Mouse (Mus musculus) cerebellum, adult 2 months (tissue): ENCODE results near the gene Rasa3. TPM values are rescaled to one million over a fixed set of nuclear protein-coding genes. Genes with fewer than 3 reads are reported as not detected.

Experiments used
- DNase-seq, 2 experiments: peaks; one replicate each; pipeline ENCODE4 v3.0.0; 2021
- H3K27ac ChIP-seq: fragments of 200-500 bp; 2 replicates; pipeline ENCODE4 v1.5.1; 2012; ENCODE audit warnings: low read length, control low read depth, inconsistent platforms; ENCODE audit not compliant: insufficient read depth
- H3K27me3 ChIP-seq: fragments of 200-500 bp; 2 replicates; pipeline ENCODE4 v1.6.1; 2012; ENCODE audit warnings: inconsistent platforms, mild to moderate bottlenecking, low read length, moderate library complexity; ENCODE audit not compliant: control insufficient read depth, insufficient read depth
- H3K4me1 ChIP-seq: fragments of 200-500 bp; 2 replicates; pipeline ENCODE4 v1.6.1; 2011; ENCODE audit warnings: low read length; ENCODE audit not compliant: control insufficient read depth, insufficient read depth
- H3K4me3 ChIP-seq: fragments of 200-500 bp; replicated peaks from 2 replicates; pipeline ENCODE3; 2011; ENCODE audit warnings: mild to moderate bottlenecking, low read depth, low read length, control low read depth; ENCODE audit not compliant: insufficient read depth
- CTCF ChIP-seq: fragments of 200-500 bp; IDR thresholded peaks from 2 replicates; pipeline ENCODE4 v1.5.1; 2011; ENCODE audit warnings: low read depth, mild to moderate bottlenecking, control low read depth, low read length, moderate library complexity, borderline replicate concordance; ENCODE audit not compliant: insufficient read depth
- POLR2A ChIP-seq: fragments of 200-500 bp; IDR thresholded peaks from 2 replicates; pipeline ENCODE4 v1.6.1; 2011; ENCODE audit warnings: low read length, control low read depth, borderline replicate concordance; ENCODE audit not compliant: insufficient read depth
- WGBS: fragments of 180-500 bp; shearing (Covaris S2); methylation state at CpG from one replicate; pipeline ENCODE4 v1.1.7; 2018; 5-methylcytosine and 5-hydroxymethylcytosine counted together
- polyA plus RNA-seq: library from polyadenylated mRNA; depleted of rRNA; stranded (reverse); fragments of >200 nt; gene quantifications from 2 replicates; pipeline ENCODE4 v1.2.3, GENCODE M21; 2012

Rasa3 gene
- polyA plus RNA-seq, 1 experiment, result 94.9 TPM

DNA sequence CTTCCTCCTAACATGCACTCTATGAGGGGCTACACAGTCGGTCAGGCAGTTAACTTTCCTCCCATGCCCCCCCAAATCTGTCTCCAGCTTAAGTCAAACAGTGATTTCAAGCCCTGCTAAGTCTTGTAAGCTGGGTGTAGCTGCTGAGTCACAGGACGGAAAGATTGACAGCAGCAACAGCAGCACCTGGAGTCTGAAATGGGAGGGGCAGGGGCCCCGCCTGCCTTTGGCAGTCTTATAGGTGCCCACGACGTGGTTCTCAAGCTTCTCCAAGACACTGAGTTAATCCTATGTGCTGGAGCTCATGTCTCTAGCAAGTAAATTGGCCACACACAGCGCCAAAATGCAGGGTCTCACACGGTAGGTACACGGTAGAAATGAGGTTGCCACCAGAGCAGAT is 84.1 kb downstream of the Rasa3 start:
- DNase-seq, result no peak
- TF ChIP-seq POLR2A (no peak), CTCF (no peak)
- Histone ChIP-seq H3K27me3 (no peaks in the 10 kb centered on the region), H3K4me3 (no peak overlapping the region), H3K4me1 (peaks cover 30% of the 10 kb centered on the region), H3K27ac (peak overlapping the region; percentile 62; the same call in 1 of the 2 replicates)
- WGBS, result 86% methylated on average over 8 of the region's 8 CpGs

DNA sequence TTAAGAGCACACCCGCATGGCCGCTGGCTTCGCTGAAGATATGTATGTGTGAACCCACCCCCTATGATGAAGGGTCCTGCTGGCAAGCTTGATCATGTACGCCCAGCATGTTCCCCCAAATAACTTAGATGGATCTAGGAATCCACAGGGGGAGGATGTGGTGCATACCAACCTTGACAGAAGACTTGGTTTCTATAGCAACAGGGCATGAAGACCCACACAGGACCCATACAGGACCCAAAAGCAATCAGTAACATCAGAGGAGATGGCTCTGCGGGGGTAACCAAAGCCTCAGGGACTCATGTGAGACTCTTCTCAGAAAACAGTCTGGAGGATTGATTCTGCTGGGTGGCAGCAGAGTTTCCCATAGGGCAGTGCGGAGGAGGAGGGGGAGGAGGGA is 86.2 kb downstream of the Rasa3 start:
- DNase-seq, result no peak
- Histone ChIP-seq H3K27ac (no peak overlapping the region), H3K4me3 (no peak overlapping the region), H3K4me1 (peaks cover 30% of the 10 kb centered on the region), H3K27me3 (no peaks in the 10 kb centered on the region)
- TF ChIP-seq POLR2A (no peak), CTCF (no peak)
- WGBS, result 71% methylated on average over 6 of the region's 6 CpGs

DNA sequence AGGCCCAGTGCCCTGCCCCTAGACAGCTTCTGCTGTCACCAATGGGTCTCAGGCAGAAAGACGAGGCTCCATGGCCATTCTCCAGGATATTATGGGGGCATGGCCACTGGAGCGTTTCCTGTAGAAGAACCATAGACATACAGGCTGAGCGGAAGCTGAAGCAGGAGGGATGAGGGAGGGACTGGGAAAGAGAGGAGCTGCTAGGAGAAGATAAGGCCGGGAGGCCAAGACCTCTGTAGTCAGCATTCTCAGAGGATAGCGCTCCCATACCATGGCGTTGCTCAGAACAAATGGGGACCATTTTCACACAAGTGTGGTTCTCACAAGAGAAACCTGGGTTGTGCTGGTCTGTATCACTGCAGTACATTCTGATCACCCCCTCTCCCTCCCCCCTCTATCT is 88.3 kb downstream of the Rasa3 start:
- no peak overlapping the region for H3K4me3 ChIP-seq
- no peak overlapping the region for H3K27ac ChIP-seq
- H3K4me1 ChIP-seq, result peaks cover 18% of the 10 kb centered on the region
- no peaks in the 10 kb centered on the region for H3K27me3 ChIP-seq
- TF ChIP-seq POLR2A (no peak), CTCF (no peak)
- DNase-seq, result no peak
- WGBS, result 82% methylated on average over 6 of the region's 6 CpGs

DNA sequence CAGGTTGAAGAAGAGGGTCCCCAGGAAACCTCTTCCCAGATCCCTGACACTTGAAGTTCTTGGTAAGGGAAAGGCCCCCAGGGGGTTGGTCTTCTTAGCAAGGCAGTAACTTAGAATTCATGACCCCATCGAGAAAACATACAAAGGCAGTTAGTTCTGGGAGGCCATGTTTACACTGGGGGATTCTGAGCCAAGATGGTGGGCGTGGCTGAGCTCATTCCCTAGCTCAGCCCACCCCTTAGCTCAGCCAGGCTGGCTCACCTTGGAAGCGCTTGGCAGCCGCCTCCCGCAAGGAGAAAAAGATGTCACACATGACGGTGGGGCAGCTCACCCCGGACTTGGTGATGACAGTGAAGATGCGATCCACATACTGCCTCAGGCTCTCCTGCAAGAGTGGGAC is 92.8 kb downstream of the Rasa3 start:
- WGBS, result 77% methylated on average over 8 of the region's 8 CpGs
- no peaks in the 10 kb centered on the region for H3K27me3 ChIP-seq
- no peak overlapping the region for H3K27ac ChIP-seq
- no peak overlapping the region for H3K4me3 ChIP-seq
- DNase-seq, result no peak
- TF ChIP-seq CTCF, result no peak
- TF ChIP-seq POLR2A, result no peak
- H3K4me1 ChIP-seq, result peaks cover 4% of the 10 kb centered on the region; the same call in 1 of the 2 replicates

DNA sequence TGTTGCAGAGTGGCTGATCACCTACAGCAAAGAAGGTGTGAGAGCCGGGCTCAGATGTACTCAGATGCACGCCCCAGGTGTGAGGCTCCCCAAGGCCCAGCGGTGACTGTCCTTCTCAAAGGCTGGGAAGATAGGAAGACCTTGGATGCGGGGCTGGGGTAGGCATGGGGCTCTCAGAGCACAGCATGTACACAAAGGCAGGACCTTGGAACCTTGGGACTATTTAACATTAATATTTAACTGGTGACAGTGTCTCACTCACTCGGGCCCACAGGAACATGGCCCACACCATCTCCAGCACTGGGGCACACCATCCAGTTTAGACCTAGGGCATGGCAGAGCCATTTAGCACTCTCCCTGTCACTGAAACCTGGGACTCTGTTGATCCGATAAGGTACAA is 99.5 kb downstream of the Rasa3 start:
- 95% methylated on average over 6 of the region's 6 CpGs for WGBS
- no peak overlapping the region for H3K4me3 ChIP-seq
- TF ChIP-seq CTCF, result no peak
- TF ChIP-seq POLR2A, result no peak
- no peak overlapping the region for H3K27ac ChIP-seq
- no peak for DNase-seq
- H3K4me1 ChIP-seq, result peaks cover 8% of the 10 kb centered on the region; the same call in 1 of the 2 replicates
- no peaks in the 10 kb centered on the region for H3K27me3 ChIP-seq

DNA sequence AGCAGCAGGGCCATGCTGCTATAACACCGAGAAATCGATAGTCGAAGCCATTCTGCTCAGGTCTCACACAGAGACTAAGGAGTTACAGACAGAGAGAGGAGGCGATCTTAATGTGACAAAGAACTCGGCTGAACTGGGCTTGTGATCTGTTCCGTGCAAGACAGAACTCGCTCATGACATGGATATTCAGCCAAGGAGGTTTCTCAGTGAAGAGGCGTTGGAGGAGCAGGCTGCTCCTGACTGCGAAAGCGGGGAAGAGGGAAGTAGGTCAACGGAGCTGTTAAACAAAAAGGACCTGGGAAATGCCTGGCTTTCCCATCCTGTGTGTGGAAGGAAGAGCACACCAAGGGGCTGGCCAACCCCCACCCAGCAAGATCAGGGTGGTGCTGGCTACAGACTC is 105.4 kb downstream of the Rasa3 start:
- no peak overlapping the region for H3K27ac ChIP-seq
- WGBS, result 89% methylated on average over 11 of the region's 11 CpGs
- H3K4me1 ChIP-seq, result no peaks in the 10 kb centered on the region
- no peak overlapping the region for H3K4me3 ChIP-seq
- no peak for TF ChIP-seq POLR2A
- H3K27me3 ChIP-seq, result no peaks in the 10 kb centered on the region
- no peak for DNase-seq

DNA sequence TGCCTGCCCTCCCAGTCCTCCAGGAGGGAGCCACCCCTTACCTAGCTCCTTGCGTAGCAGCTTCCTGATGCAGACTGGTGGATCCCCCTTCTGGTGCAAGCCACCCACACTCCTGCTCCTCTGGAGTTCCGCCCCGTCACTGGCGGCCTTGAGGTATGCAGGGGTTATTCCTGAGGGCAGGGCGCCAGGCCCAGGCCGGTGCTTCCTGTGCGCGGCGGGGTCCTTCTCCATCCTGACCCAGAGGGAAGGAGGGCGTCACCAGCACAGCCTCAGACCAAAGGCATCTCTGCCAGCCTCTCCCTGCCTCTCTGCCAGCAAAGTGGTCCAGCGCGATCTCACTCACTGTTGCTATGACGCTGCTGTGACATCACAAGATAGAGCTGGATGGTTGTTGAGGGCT is 115.3 kb downstream of the Rasa3 start, which contains the start of gene 1700029H14Rik:
1700029H14Rik (minus strand) TSS at position 344 of the 400 bp plus-strand sequence.
- DNase-seq, result peak in 1 of 2 experiments; percentile 33
- no peak within 1 kb of the TSS for H3K27ac ChIP-seq
- no peaks in the 10 kb centered on the region for H3K4me1 ChIP-seq
- H3K27me3 ChIP-seq, result no peaks in the 10 kb centered on the region
- 40% methylated on average over 13 of the region's 13 CpGs for WGBS
- H3K4me3 ChIP-seq, result no peak within 1 kb of the TSS
- TF ChIP-seq POLR2A, result no peak
- no peak for TF ChIP-seq CTCF

DNA sequence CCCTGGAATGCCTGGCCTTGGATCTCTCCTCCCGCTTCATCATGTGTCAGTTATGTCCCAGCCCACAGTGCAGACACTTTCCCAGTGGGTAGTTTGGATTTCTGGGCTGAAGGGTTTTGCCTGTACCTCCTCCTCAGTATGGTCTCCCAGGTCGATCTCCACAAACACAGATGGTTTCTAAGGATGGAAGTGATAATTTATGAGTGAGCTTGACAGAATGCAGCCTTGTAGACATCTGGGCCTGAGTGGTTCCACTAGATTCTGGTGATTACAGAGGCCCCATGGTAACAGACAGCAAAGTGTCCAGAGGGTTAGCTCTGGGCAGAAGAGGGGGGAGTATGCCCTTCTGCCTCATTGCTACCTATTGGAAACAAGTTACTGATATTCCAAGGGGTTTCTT is 119.9 kb downstream of the Rasa3 start:
- TF ChIP-seq POLR2A (no peak), CTCF (no peak)
- no peak overlapping the region for H3K27ac ChIP-seq
- H3K4me1 ChIP-seq, result no peaks in the 10 kb centered on the region
- no peaks in the 10 kb centered on the region for H3K27me3 ChIP-seq
- 73% methylated on average over 2 of the region's 2 CpGs for WGBS
- no peak for DNase-seq
- no peak overlapping the region for H3K4me3 ChIP-seq
